Mouse (Mus musculus): ENCODE results near the gene Ptma. TPM values are rescaled to one million over a fixed set of nuclear protein-coding genes. Genes with fewer than 3 reads are reported as not detected.
"Not testable (repeated sequence)": the region's sequence is repeated elsewhere in the genome, so short reads cannot be mapped to it uniquely, and the experiment has no call there.

Gene Ptma
- total RNA-seq, 2 experiments from 2014 or later = 58.5 to 108 TPM

GRCm38 (mm10) chr1:86526789-86527598, 468 bp downstream of the Ptma start:
- intact Hi-C loops (cut with DNase I) = no loop called here
- no peak for TF ChIP-seq CTCF (IDR thresholded peaks at IDR 0.05)
- peak overlapping the region; percentile 95 for H3K4me3 ChIP-seq
- peak overlapping the region; percentile 99 for H3K27ac ChIP-seq
- peak; percentile 66 for DNase-seq

GRCm38 (mm10) chr1:86527599-86528486, 1.3 kb downstream of the Ptma start:
- peak overlapping the region; percentile 99 for H3K27ac ChIP-seq
- peak; percentile 93 for DNase-seq
- H3K4me3 ChIP-seq = peak overlapping the region; percentile 95
- TF ChIP-seq CTCF (IDR thresholded peaks at IDR 0.05) = peak; percentile 90
- intact Hi-C loops (cut with DNase I) = no loop called here

GRCm38 (mm10) chr1:86528571-86529180, 2.1 kb downstream of the Ptma start:
- Histone ChIP-seq H3K27ac (peak overlapping the region; percentile 99), H3K4me3 (peak overlapping the region; percentile 95)
- intact Hi-C loops (cut with DNase I) = no loop called here
- TF ChIP-seq CTCF (IDR thresholded peaks at IDR 0.05) = no peak
- DNase-seq = peak; percentile 58

DNA sequence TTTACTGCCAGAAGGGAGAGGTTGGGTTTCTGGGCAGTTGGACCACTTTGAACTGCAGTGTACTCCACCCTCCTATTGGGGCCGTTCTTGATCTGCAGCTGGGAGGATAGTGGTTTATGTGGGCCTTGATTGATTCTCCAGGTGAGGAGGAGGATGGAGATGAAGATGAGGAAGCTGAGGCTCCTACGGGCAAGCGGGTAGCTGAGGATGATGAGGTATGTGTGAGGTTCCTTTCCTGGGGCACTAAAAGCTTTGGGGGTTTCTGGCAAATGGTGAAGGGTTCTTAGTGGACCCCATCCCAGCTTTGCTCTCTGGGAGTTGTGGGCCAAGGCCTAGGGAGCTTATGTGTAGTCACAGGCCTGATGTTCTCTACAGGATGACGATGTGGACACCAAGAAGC, 3.1 kb downstream of the Ptma start:
- intact Hi-C loops (cut with DNase I) = no loop called here
- DNase-seq = no peak

DNA sequence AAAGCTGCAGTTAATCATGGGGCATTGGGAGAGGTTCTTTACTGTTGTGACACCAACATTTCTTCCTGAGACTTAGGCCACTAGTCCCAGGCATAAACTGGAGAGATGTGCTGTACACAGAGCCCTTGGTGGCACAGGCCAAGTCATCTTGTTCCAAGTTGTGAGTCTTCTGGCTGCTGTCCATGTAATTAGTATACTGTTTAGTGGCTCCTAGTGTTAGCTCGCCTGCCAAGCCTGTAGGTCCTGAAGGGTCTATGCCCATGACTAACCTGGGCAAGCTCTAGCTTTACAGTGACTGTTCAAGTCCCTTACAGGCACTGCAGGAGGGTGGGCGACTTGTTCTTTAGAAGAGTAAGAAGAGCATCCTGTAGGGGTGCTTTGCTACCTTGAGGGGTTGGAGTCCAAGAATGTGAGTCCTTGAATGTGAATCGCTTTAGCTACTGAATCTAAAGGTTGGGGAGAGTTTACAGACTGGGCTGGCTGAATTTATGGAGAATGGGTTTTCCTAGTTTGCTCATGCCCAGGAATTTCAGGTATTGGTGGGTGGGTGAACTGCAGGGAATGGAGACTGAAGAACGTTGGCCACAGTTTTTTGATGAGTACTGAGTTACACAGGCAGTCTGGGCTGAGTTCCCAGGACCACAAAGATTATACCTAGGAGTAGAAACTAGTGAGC, 4.5 kb downstream of the Ptma start:
- H3K27ac ChIP-seq = no peak overlapping the region
- no peak overlapping the region for H3K4me3 ChIP-seq
- intact Hi-C loops (cut with DNase I) = no loop called here
- DNase-seq = no peak
- no peak for TF ChIP-seq CTCF (IDR thresholded peaks at IDR 0.05)

More for the DNA sequence above, 3.1 kb downstream of the Ptma start:
- Histone ChIP-seq H3K27ac (peak overlapping the region; percentile 99; the same call in 1 of the 2 replicates), H3K4me3 (peak overlapping the region; percentile 95)
- TF ChIP-seq CTCF (IDR thresholded peaks at IDR 0.05) = no peak

DNA sequence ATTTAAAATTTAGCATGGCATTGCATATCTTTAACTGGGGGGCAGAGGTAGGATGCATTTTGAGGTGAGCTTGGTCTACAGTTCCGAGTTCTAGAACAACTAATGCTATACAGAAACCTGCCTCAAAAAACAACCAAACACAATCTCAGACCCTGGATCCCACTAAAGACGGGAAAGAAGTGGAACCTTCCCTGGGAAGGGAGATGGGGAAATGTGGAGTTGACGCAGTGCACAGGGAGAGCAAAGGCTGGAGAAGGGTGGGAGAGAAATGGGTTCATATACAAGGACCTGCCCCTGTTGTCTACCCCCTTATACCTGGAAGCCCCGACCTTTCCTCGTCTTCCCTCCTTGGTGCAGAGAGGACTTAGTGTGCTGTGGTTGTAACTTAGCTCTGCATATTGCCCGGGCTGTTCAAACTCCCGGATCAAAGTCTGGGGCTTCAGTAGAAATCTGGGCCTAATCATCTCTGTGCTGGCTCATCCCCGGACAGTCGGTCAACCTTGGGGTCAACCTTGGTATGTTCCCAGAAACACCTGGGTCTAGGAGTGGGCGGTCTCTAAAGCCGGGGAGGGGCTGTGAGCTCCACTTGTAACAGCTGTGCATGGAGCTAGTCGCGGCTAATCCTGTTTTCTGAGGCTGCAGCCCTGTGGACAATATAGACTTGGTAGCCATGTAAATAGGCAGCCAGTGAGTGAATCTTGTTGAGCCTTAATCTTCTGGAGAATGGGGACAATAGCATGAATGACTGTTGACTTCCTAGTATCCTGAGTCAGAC, 5.2 kb downstream of the Ptma start:
- intact Hi-C loops (cut with DNase I) = loop anchor here (1.0 kb wide), 2 partner anchors 30 to 91 kb away; no protein-coding TSS in a partner anchor
- Histone ChIP-seq H3K27ac (no peak overlapping the region), H3K4me3 (peak overlapping the region; percentile 17; the same call in 1 of the 2 replicates)
- no peak for TF ChIP-seq CTCF (IDR thresholded peaks at IDR 0.05)
- no peak for DNase-seq

DNA sequence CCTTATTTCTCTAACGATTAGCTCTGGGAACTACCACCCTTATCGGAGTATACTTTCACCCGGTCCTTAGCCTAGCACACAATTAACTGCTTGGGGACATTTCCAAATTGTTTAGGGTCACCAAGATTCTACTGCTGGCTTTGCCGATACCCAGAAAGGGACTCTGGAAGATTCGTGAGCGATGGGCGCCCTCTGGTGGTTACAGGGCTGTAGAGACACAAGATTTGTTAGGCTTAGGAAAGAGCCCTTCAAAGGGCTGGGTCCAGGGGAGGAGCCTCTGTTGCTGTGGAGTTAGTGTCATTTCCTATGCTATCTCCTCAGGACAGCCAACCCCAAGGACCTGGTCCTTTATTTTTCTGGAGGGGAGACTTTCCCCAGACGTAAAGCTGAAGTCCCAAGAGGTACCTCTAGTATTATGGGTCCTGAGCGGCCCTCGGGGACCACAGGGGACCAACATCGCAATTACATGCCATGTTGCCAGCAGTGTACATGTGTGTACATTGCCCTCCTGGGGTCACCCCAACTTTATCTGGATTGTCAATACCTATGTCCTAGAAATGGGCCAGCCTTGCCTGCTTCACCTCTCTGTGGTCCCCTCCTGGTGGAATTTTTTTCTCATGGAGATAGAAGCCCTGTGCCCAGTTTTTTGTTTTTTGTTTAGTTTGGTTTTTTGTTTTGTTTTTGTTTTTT, 6.0 kb downstream of the Ptma start:
- Histone ChIP-seq H3K27ac (peak overlapping the region; percentile 33; the same call in 1 of the 2 replicates), H3K4me3 (peak overlapping the region; percentile 17; the same call in 1 of the 2 replicates)
- intact Hi-C loops (cut with DNase I) = loop anchor here (1.0 kb wide), 2 partner anchors 31 to 92 kb away; no protein-coding TSS in a partner anchor
- DNase-seq = peak; percentile 95
- peak; percentile 94 for TF ChIP-seq CTCF (IDR thresholded peaks at IDR 0.05)

GRCm38 (mm10) chr1:86533411-86534130, 7.0 kb downstream of the Ptma start:
- H3K4me3 ChIP-seq = no peak overlapping the region
- TF ChIP-seq CTCF (IDR thresholded peaks at IDR 0.05) = peak; percentile 32
- H3K27ac ChIP-seq = no peak overlapping the region
- intact Hi-C loops (cut with DNase I) = loop anchor here (2.0 kb wide), 1 partner anchor 43 kb away; no protein-coding TSS in a partner anchor
- DNase-seq = no peak

GRCm38 (mm10) chr1:86538383-86538782, 11.9 kb downstream of the Ptma start:
- no peak for DNase-seq
- intact Hi-C loops (cut with DNase I) = no loop called here
- peak; percentile 41 for TF ChIP-seq CTCF (IDR thresholded peaks at IDR 0.05)

GRCm38 (mm10) chr1:86539583-86539982, 13.1 kb downstream of the Ptma start:
- H3K27ac ChIP-seq; intact Hi-C loops (cut with DNase I); DNase-seq; H3K4me3 ChIP-seq: not testable (repeated sequence)
- 0 out of 2 replicates have a peak, but pooled peaks have one; percentile 6 for TF ChIP-seq CTCF (IDR thresholded peaks at IDR 0.05)

More at GRCm38 (mm10) chr1:86538383-86538782, 11.9 kb downstream of the Ptma start:
- H3K27ac ChIP-seq = no peak overlapping the region
- no peak overlapping the region for H3K4me3 ChIP-seq

Measured in gastrocnemius, adult 2 months (tissue).